Mouse (Mus musculus) stomach, postnatal 0 days (tissue): ENCODE measurements around the gene Guk1.

Experiments
- CTCF ChIP-seq: IDR thresholded peaks from 2 replicates; pipeline ENCODE4 v1.5.1; 2016; ENCODE audit warnings: antibody characterized with exemption, low read depth, mild to moderate bottlenecking, moderate library complexity
- EP300 ChIP-seq: optimal IDR thresholded peaks from 2 replicates; pipeline ENCODE3; 2016; ENCODE audit warnings: antibody characterized with exemption

GRCm38 (mm10) chr11:59209003-59209441 lies 17.0 kb upstream of the Guk1 start:
- TF ChIP-seq CTCF = peak; percentile 86
- no peak for TF ChIP-seq EP300
